8 mouse cellular contexts compared by ENCODE assay signal in genomic region chr9:123366708-123367385, GRCm38 (mm10). TPM values are rescaled to one million over a fixed set of nuclear protein-coding genes. Genes with fewer than 3 reads are reported as not detected.
DNase-seq lines count a peak whose midpoint lies in the region; ATAC-seq and TF ChIP-seq lines count a peak whose summit lies in the region.

Gene Lars2 (plus strand): TSS chr9:123366927.

- in situ Hi-C loops in Patski (cut with MboI; ENCODE audit: low pct_unique_long_range_greater_than_20kb): loop anchor here (5.0 to 10.0 kb wide), 2 partner anchors 75 to 212 kb away; partner anchors contain the start of gene Clec3b

- TF ChIP-seq CTCF in Patski (IDR thresholded peaks at IDR 0.05): no peak

- H3K4me3 ChIP-seq in hindbrain, embryonic 13.5 days: peak within 1 kb of the TSS; percentile 68

- H3K4me2 ChIP-seq in hindbrain, embryonic 13.5 days: peak within 1 kb of the TSS; percentile 67

- ATAC-seq in Patski: peak; percentile 84
- ATAC-seq in hindbrain, embryonic 13.5 days (ENCODE audit: low FRiP score): peak; percentile 99

- peaks cover 17% of the 10 kb centered on the region for H3K27me3 ChIP-seq in Patski
- no peaks in the 10 kb centered on the region for H3K27me3 ChIP-seq in hindbrain, embryonic 13.5 days

- CTCF ChIA-PET in Patski (lab: Charles Lee): interaction anchor here (0.6 to 1.2 kb wide), 2 partner anchors 10 to 15 kb away, joined by 3 read pairs; no protein-coding TSS in a partner anchor

- peak within 1 kb of the TSS; percentile 80 for H3K9ac ChIP-seq in hindbrain, embryonic 13.5 days

- no peaks in the 10 kb centered on the region for H3K9me3 ChIP-seq in hindbrain, embryonic 13.5 days

- H3K4me1 ChIP-seq in hindbrain, embryonic 13.5 days (replicated peaks): peaks cover 18% of the 10 kb centered on the region

- H3K27ac ChIP-seq in hindbrain, embryonic 13.5 days: peak within 1 kb of the TSS; percentile 93

- under 1% methylated on average over 35 of the region's 35 CpGs for WGBS in hindbrain, embryonic 13.5 days

- peaks cover 2% of the 10 kb centered on the region for H3K36me3 ChIP-seq in hindbrain, embryonic 13.5 days

- peak; percentile 56 for DNase-seq in Patski (ENCODE audit: low read depth, low spot score)
- DNase-seq in cerebellum, postnatal 14 days: peak; percentile 96 to 97
- DNase-seq in frontal cortex, postnatal 14 days (ENCODE audit: low spot score in 2 of 2): peak; percentile 86 to 89
- peak; percentile 79 to 82 for DNase-seq in layer of hippocampus, postnatal 25 days (ENCODE audit: extremely low spot score in 1 of 2, low spot score in 1 of 2)
- DNase-seq in lung, postnatal 25 days (ENCODE audit: low spot score): peak; percentile 95
- peak; percentile 96 for DNase-seq in retina, embryonic 14.5 days (ENCODE audit: low spot score)
- DNase-seq in thymus, postnatal 4 days: peak; percentile 96

- POLR2A ChIA-PET in Patski (lab: Charles Lee): no interaction called here

RNA-seq across cellular contexts. Expression of gene Lars2, which starts in this region (rescaled TPM):
- 679 TPM for polyA plus RNA-seq in Patski (2021)
- polyA plus RNA-seq in hindbrain, embryonic 13.5 days (2015; fragmentation: Nextera tagmentation; extraction: Ambion mirVana): 924 and 941 TPM in 2 replicates
- total RNA-seq in layer of hippocampus, postnatal 25 days (2021): 10 to 100 TPM; 45.7 to 46.6 TPM

Comparison
In these comparisons a context has a peak if more than half of its experiments do, and no peak if none do; other contexts are left out.
1. Peak in every context shown above with its lines: DNase-seq, ATAC-seq, H3K4me3 ChIP-seq and H3K27ac ChIP-seq.